Mouse (Mus musculus): ENCODE data around the gene Pcbp4. TPM values are rescaled to one million over a fixed set of nuclear protein-coding genes. Genes with fewer than 3 reads are reported as not detected.

Gene Pcbp4
- polyA plus RNA-seq, 1 experiment from 2014 or later = 16.8 TPM

DNA sequence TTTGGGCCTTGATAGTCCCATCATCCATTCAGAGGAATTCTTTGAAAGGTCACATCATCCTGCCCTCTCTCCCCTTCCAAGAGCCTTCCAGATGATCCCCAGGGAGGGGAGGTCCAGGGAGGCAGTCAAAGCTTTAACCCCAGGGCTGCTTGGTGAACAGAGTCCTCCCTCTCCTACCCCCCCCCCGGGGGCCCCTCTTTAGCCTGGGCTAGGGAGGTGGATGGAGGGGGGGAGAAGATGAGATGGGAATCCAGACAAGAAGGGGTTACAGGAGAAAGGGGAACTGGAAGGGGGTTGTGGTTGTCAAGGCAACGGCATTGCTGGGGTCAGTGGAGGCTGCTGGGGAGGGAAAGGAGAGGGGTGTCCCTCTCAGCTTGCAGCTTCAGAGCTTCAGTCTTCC is 32.5 kb upstream of the Pcbp4 start:
- Histone ChIP-seq H3K9ac (ENCODE audit: low read length) (peak overlapping the region; percentile 27; the same call in 1 of the 2 replicates), H3K27ac (replicated peaks) (no peak overlapping the region), H3K36me3 (ENCODE audit: control insufficient read depth, insufficient read depth, low read length) (no peaks in the 10 kb centered on the region), H3K4me2 (replicated peaks; ENCODE audit: low read depth) (no peak overlapping the region), H3K27me3 (ENCODE audit: control insufficient read depth, insufficient read depth, low read length) (no peaks in the 10 kb centered on the region), H3K9me3 (ENCODE audit: control insufficient read depth, low read length) (no peaks in the 10 kb centered on the region), H3K4me1 (replicated peaks; ENCODE audit: control insufficient read depth, insufficient read depth) (0 out of 2 replicates have a peak, but pooled peaks cover 2% of the 10 kb centered on the region), H3K4me3 (ENCODE audit: low read depth, low read length) (no peak overlapping the region)
- 0% methylated on average over 2 of the region's 2 CpGs for WGBS
- no peak for TF ChIP-seq CTCF (IDR thresholded peaks at IDR 0.05; ENCODE audit: low read depth)
- TF ChIP-seq EP300 (optimal IDR thresholded peaks at IDR 0.05) = no peak
- DNase-seq (ENCODE audit: low spot score) (no peak), ATAC-seq (ENCODE audit: low FRiP score, low TSS enrichment) (no peak)

DNA sequence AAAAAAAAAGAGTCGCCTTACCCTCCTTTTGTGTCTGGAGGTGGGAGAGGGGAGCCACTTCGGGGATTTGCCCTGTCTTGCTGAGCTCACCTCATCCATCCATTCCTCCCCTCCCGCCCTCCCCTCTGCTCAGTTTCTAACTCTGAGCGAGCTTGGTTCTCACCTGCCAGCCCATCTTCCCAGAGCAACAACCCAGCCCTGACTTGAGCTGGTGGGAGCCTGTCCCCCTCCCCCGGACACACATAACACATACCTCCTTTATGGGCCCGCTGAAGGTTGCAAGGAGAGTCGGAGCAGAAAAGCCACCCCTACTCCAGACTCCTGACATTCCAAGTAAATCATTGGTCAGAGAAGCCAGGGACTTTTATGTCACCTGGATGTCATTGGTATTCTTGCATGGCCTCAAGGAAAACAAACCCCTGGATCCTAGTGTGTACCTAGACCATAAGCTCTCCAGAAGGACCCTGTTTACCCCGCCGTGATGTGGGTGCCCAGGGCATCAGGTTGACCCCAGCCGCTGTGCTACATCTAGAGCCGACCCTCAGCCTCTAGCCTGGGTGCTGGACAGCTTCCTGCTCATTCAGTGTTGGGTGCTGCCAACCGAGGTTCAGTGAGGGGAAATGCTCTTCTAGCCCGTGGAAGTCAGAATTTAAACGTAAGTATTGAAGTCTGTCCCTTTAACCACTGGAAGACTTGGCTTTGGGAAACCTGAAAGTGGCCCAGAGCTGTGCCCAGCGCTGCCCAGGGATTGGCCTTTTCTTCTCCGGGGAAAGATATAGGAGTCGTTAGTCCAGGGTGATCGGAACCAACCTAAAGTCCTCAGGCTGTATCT is 31.8 kb upstream of the Pcbp4 start:
- DNase-seq (ENCODE audit: low spot score) (no peak), ATAC-seq (ENCODE audit: low FRiP score, low TSS enrichment) (peak; percentile 27)
- no peaks in the 10 kb centered on the region for H3K9me3 ChIP-seq (ENCODE audit: control insufficient read depth, low read length)
- no peak overlapping the region for H3K4me3 ChIP-seq (ENCODE audit: low read depth, low read length)
- TF ChIP-seq CTCF (IDR thresholded peaks at IDR 0.05; ENCODE audit: low read depth) = no peak
- no peak for TF ChIP-seq EP300 (optimal IDR thresholded peaks at IDR 0.05)
- H3K27me3 ChIP-seq (ENCODE audit: control insufficient read depth, insufficient read depth, low read length) = no peaks in the 10 kb centered on the region
- 0 out of 2 replicates have a peak, but pooled peaks cover 2% of the 10 kb centered on the region for H3K4me1 ChIP-seq (replicated peaks; ENCODE audit: control insufficient read depth, insufficient read depth)
- no peaks in the 10 kb centered on the region for H3K36me3 ChIP-seq (ENCODE audit: control insufficient read depth, insufficient read depth, low read length)
- H3K4me2 ChIP-seq (replicated peaks; ENCODE audit: low read depth) = peak overlapping the region; percentile 40
- no peak overlapping the region for H3K27ac ChIP-seq (replicated peaks)
- 14% methylated on average over 18 of the region's 18 CpGs for WGBS
- no peak overlapping the region for H3K9ac ChIP-seq (ENCODE audit: low read length)

DNA sequence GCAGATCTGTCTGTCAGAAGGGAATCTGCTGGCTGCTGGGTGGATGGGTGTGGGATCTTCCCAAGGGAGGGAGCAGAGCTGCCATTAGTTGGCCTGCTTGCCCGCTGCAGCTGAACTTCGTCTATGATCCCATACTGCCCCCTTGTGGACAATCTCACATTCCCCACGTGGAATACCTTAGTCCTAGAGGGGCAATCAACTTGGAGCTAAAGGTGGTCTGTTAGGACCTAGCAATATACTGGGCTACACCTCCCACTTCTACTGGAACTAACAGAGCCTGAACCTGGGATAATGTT is 31.3 kb upstream of the Pcbp4 start:
- ATAC-seq (ENCODE audit: low FRiP score, low TSS enrichment) = peak; percentile 80

DNA sequence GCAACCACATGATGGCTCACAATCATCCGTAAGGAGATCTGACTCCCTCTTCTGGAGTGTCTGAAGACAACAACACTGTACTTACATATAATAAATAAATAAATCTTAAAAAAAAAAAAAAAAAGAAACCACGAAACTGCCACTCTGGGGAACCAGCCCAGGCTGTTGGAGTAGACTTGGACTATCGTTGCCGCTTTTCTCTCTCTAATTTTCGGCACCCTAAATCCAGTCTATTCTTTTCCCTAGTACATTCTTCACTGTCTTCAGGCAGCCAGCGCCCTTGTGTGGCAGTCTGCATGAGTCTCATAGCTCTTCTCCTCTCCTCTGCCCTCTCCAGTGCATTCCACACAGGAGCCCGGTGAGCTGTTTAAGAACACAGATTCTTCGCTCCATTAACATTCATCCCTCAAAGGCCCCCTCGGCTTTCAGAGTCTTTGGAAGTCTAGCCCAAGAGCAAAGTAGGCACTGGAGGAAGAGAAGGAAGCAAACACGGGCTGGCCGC is 24.3 kb upstream of the Pcbp4 start:
- no peak for DNase-seq (ENCODE audit: low spot score)
- Histone ChIP-seq H3K36me3 (ENCODE audit: control insufficient read depth, insufficient read depth, low read length) (peaks cover 8% of the 10 kb centered on the region), H3K9ac (ENCODE audit: low read length) (peak overlapping the region; percentile 36), H3K4me2 (replicated peaks; ENCODE audit: low read depth) (peak overlapping the region; percentile 53), H3K27me3 (ENCODE audit: control insufficient read depth, insufficient read depth, low read length) (no peaks in the 10 kb centered on the region), H3K9me3 (ENCODE audit: control insufficient read depth, low read length) (no peaks in the 10 kb centered on the region), H3K4me1 (replicated peaks; ENCODE audit: control insufficient read depth, insufficient read depth) (no peaks in the 10 kb centered on the region), H3K27ac (replicated peaks) (peak overlapping the region; percentile 87), H3K4me3 (ENCODE audit: low read depth, low read length) (peak overlapping the region; percentile 47)
- 6% methylated on average over 11 of the region's 11 CpGs for WGBS
- no peak; the same call in 1 of the 2 replicates for ATAC-seq (ENCODE audit: low FRiP score, low TSS enrichment)
- no peak for TF ChIP-seq EP300 (optimal IDR thresholded peaks at IDR 0.05)
- peak; percentile 31; the same call in 1 of the 2 replicates for TF ChIP-seq CTCF (IDR thresholded peaks at IDR 0.05; ENCODE audit: low read depth)

More for the DNA sequence above, 31.3 kb upstream of the Pcbp4 start:
- peak overlapping the region; percentile 40 for H3K4me2 ChIP-seq (replicated peaks; ENCODE audit: low read depth)
- TF ChIP-seq CTCF (IDR thresholded peaks at IDR 0.05; ENCODE audit: low read depth) (peak; percentile 98), EP300 (optimal IDR thresholded peaks at IDR 0.05) (no peak)
- no peaks in the 10 kb centered on the region for H3K27me3 ChIP-seq (ENCODE audit: control insufficient read depth, insufficient read depth, low read length)
- no peak overlapping the region for H3K9ac ChIP-seq (ENCODE audit: low read length)
- DNase-seq (ENCODE audit: low spot score) = peak; percentile 82
- H3K4me3 ChIP-seq (ENCODE audit: low read depth, low read length) = no peak overlapping the region
- 0% methylated on average over 3 of the region's 3 CpGs for WGBS
- H3K4me1 ChIP-seq (replicated peaks; ENCODE audit: control insufficient read depth, insufficient read depth) = 0 out of 2 replicates have a peak, but pooled peaks cover 2% of the 10 kb centered on the region
- no peaks in the 10 kb centered on the region for H3K9me3 ChIP-seq (ENCODE audit: control insufficient read depth, low read length)
- no peak overlapping the region for H3K27ac ChIP-seq (replicated peaks)
- H3K36me3 ChIP-seq (ENCODE audit: control insufficient read depth, insufficient read depth, low read length) = no peaks in the 10 kb centered on the region

DNA sequence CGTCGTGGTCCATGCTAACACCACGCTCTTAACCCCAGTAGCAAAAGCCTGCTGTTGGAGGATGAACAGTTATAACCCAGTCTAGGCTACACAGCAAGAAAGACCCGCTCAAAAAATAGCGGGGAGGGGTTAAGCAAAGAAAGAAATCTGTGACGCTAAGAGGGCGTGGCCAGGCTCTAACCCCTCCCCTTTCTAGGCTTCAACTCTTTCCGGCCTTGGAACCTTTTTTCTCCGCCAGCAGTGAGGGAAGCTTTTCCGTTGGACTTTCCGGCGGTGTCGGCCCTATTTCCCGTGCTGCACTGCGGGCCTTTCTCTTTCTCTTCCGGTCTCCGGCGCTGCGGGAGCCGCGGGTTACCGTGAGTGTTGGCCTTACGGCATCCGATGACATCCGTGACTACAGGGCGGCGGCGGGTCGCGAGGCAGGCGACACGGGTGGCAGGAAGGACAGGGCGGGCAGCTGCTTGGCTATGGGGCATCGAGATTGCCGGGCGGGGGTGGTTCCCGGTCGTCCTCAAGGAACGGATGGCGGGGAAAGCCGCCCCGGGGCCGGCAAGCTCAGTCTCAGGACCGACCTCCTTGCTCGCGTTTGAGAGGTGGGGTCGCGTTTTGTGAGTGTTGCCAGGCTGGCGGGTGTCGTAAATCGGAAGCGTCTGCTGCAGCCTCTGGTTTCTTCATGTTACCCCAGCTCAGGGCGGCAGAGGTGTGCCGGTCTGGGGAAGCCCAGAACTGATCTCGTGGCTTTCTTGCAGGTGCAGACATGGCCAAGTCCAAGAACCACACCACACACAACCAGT is 23.7 kb upstream of the Pcbp4 start, which contains the start of gene Rpl29:
Gene Rpl29, plus strand, starts transcription at position 234 of the 794 bp plus-strand sequence.
- H3K4me3 ChIP-seq (ENCODE audit: low read depth, low read length) = peak within 1 kb of the TSS; percentile 47
- ATAC-seq (ENCODE audit: low FRiP score, low TSS enrichment) (peak; percentile 90), DNase-seq (ENCODE audit: low spot score) (peak; percentile 93)
- under 1% methylated on average over 55 of the region's 55 CpGs for WGBS
- TF ChIP-seq CTCF (IDR thresholded peaks at IDR 0.05; ENCODE audit: low read depth) (no peak), EP300 (optimal IDR thresholded peaks at IDR 0.05) (peak; percentile 80)
- H3K9ac ChIP-seq (ENCODE audit: low read length) = peak within 1 kb of the TSS; percentile 75
- no peaks in the 10 kb centered on the region for H3K9me3 ChIP-seq (ENCODE audit: control insufficient read depth, low read length)
- no peaks in the 10 kb centered on the region for H3K27me3 ChIP-seq (ENCODE audit: control insufficient read depth, insufficient read depth, low read length)
- H3K27ac ChIP-seq (replicated peaks) = peak within 1 kb of the TSS; percentile 87
- H3K36me3 ChIP-seq (ENCODE audit: control insufficient read depth, insufficient read depth, low read length) = peaks cover 8% of the 10 kb centered on the region
- H3K4me2 ChIP-seq (replicated peaks; ENCODE audit: low read depth) = peak within 1 kb of the TSS; percentile 79
- no peaks in the 10 kb centered on the region for H3K4me1 ChIP-seq (replicated peaks; ENCODE audit: control insufficient read depth, insufficient read depth)
